Mouse (Mus musculus): Measurements from ENCODE around the gene Gspt1. TPM values are rescaled to one million over a fixed set of nuclear protein-coding genes. Genes with fewer than 3 reads are reported as not detected.
A peak's percentile ranks its signal among the peaks of the same experiment; 100 is the strongest.

The Gspt1 gene
- polyA plus RNA-seq, 1 experiment = 26.2 TPM

DNA sequence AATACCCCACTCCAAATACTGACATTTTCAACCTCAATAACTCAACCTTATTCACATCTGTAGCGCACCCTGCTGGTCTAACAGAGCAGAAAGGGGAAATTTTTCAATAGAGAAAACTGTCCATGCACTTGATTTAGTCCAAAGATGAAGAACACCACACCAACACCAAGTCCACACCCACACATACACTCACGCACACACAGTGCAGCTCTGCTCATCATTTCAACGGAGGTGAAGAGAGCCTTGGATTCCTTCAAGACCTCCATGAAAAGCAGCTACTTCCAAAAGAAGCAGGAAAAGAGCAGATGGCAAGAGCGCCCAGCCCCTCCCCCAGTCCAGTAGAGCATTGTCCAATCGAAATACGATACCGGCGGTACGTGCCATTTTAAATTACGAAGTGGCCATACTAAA, 79.4 kb downstream of the Gspt1 start:
- peak; percentile 50 to 64 for DNase-seq (ENCODE audit: low read depth in 1 of 2, low spot score in 2 of 2)
- Histone ChIP-seq H3K36me3 (ENCODE audit: control insufficient read depth, insufficient read depth, low read length) (no peaks in the 10 kb centered on the region), H3K4me1 (ENCODE audit: control insufficient read depth, insufficient read depth, insufficient read length) (peaks cover 3% of the 10 kb centered on the region; the same call in 1 of the 2 replicates), H3K27me3 (ENCODE audit: control insufficient read depth, insufficient read depth, low read length) (no peaks in the 10 kb centered on the region), H3K27ac (ENCODE audit: insufficient read depth, low read length) (peak overlapping the region; percentile 26; the same call in 1 of the 2 replicates), H3K4me3 (ENCODE audit: extremely low read depth, insufficient read depth, insufficient read length) (peak overlapping the region; percentile 64)
- TF ChIP-seq CTCF (IDR thresholded peaks at IDR 0.05; ENCODE audit: extremely low read depth, insufficient read depth, insufficient read length, insufficient replicate concordance) (no peak), POLR2A (IDR thresholded peaks at IDR 0.05; ENCODE audit: low read depth, low read length) (no peak)
- 4% methylated on average over 10 of the region's 10 CpGs for WGBS

DNA sequence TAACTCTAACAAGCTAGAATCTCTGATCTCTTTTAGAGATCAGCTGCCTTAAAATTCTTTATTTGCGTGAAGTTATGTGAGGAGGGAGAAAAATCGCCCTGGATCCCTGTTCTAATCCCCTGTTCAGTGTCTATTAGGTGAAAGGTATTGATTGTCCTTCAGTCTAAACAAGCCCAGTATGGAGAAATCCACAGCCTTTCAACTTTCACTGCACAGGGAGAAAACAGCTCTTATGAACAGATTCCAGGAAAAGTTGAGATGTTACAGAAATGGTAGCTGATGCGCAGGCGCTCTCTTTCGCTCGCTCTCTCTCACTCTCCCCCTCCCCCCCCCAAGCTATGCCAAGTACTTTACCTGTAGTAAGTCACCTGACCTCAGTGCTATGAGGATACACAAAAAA, 82.4 kb downstream of the Gspt1 start:
- TF ChIP-seq CTCF (IDR thresholded peaks at IDR 0.05; ENCODE audit: extremely low read depth, insufficient read depth, insufficient read length, insufficient replicate concordance) = no peak
- no peak for TF ChIP-seq POLR2A (IDR thresholded peaks at IDR 0.05; ENCODE audit: low read depth, low read length)
- WGBS = 92% methylated on average over 6 of the region's 6 CpGs
- no peaks in the 10 kb centered on the region; the same call in 1 of the 2 replicates for H3K4me1 ChIP-seq (ENCODE audit: control insufficient read depth, insufficient read depth, insufficient read length)
- no peak overlapping the region for H3K4me3 ChIP-seq (ENCODE audit: extremely low read depth, insufficient read depth, insufficient read length)
- no peaks in the 10 kb centered on the region for H3K27me3 ChIP-seq (ENCODE audit: control insufficient read depth, insufficient read depth, low read length)
- no peak overlapping the region for H3K27ac ChIP-seq (ENCODE audit: insufficient read depth, low read length)
- DNase-seq (ENCODE audit: low read depth in 1 of 2, low spot score in 2 of 2) = no peak
- no peaks in the 10 kb centered on the region for H3K36me3 ChIP-seq (ENCODE audit: control insufficient read depth, insufficient read depth, low read length)

Other genes with a start within 250 kb of the Gspt1 start
- 129 and 155 TPM in 2 replicates for gene Snn, start 193.4 kb downstream of the Gspt1 start, polyA plus RNA-seq (2012; rRNA removed)
- gene Litaf, start 188.2 kb downstream of the Gspt1 start, polyA plus RNA-seq (2012; rRNA removed) = 115 and 171 TPM in 2 replicates
- 28.6 and 42.5 TPM in 2 replicates for gene Txndc11, start 119.7 kb downstream of the Gspt1 start, polyA plus RNA-seq (2012; rRNA removed)
- gene Zc3h7a, start 77.9 kb downstream of the Gspt1 start, polyA plus RNA-seq (2012; rRNA removed) = 43.0 and 46.0 TPM in 2 replicates
- 2.6 and 4.5 TPM in 2 replicates for gene Rsl1d1, start 51.0 kb downstream of the Gspt1 start, polyA plus RNA-seq (2012; rRNA removed)
- gene Tnfrsf17, start 59.5 kb upstream of the Gspt1 start, polyA plus RNA-seq (2012; rRNA removed) = 4.0 and 4.6 TPM in 2 replicates
- gene Snx29, start 68.6 kb upstream of the Gspt1 start, polyA plus RNA-seq (2012; rRNA removed) = 13.6 and 14.3 TPM in 2 replicates

Measured in spleen, adult 2 months (tissue).